Mouse (Mus musculus) neural tube, embryonic 10.5 days (tissue): ENCODE measurements around the gene Rsph3b.

Source experiments
- DNase-seq: peaks from one replicate; pipeline ENCODE4 v3.0.0-alpha.2; 2017; ENCODE audit warnings: low spot score; ENCODE audit errors: extremely low spot score

Gene Rsph3b

DNA sequence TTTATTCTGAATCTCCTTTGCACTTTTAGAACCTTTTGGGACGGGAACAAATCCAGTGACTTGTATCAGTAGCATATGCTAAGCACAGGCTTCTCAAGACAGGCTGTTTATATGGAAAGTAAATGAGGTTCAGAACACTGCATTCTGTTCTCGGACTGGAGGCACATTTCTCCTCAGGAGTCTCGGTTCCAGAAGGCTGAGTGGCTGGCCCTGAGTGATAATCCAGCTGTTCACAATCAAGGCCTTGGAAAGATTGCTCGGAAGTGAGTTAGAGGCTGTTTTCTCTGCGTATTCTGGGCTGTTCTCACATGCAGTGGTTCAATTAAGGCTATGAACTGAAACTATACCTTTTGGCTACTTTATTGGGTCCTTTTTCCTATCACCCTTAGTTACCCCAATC lies 82.9 kb downstream of the Rsph3b start:
- no peak for DNase-seq

- no peak for DNase-seq
Observed at GRCm38 (mm10) chr17:6864869-6865268, 83.6 kb downstream of the Rsph3b start.

DNA sequence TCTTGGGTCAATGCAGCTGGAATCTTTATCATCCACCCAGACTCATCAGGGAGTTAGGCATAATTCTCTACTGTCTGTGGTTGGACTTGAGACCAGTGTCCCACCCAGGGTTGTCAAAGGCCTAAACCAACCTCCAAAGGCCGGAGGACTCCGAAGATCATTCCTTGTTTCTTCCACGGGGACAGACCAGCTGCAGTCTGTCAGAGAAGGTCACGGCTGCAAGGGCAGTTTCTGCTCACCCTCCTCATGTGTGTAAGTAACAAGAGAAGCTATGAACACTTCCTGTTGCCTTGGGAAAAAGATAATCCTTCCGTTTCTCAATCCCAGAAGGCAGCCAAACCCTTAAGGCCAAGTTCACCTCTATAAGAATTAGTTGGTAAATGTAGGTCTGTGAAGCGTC lies 85.0 kb downstream of the Rsph3b start:
- no peak for DNase-seq

- no peak for DNase-seq
Observed at GRCm38 (mm10) chr17:6862040-6862780, 86.3 kb downstream of the Rsph3b start.

DNA sequence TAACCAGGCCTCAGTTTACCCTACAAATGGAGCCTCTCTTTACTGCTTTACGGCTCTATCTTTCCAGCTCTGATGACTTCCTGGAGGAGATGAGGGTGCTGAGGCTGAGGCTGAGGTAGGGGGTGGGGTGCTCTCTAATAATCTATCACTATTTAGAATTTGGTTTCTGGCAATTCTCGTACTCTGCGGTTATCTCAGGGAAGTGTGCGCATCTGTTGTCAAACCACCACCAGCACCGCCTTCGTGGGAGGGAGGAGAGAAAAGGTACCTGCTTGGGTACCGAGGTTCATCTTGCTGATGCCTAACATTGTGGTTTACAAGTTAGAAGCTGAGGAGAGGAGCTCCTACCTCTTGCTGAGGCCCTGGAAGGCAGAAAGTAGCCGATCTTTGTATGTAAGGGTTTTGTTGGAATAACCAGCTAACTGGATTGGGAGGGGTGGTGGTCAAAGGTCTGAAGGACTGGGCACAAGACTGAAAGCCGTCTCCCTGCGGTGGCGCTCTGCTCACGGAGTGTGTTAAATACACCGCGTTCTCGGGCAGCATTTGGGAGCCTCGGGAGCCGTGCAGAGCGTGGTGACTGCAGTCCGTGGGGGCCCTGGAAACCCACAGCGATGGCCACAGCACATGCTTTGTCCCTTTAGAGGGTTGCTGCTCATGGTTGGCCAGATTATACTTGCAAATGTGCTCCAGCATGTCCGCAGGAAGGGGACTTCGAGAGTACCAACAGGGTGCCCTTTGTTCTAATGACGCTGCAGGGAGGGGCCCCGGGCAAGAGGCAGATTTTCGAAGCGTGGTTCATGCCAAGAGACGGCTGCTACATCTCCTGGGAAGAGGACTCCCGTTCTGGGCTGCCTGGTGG lies 87.1 kb downstream of the Rsph3b start:
- peak; percentile 73 for DNase-seq

DNA sequence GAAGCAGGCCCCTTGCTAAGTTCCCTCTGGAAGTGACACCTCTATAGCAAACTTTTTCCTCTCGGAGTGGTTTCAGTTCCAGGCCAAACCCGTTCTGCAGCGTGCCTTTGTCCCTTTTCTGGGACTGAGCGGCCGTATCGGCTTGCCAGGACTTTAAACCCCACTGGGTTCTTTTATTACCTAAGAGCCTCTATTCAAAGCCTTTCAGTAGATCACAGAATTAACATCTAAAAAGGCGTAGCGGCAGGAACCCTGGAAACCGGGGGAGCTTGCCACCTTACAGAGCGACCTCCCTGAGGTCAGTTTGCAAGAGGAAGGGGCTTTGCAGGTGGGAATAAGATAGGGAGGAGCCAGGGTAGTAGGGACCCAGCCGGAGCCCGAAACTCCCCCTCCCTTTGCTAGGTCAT lies 88.0 kb downstream of the Rsph3b start:
- peak; percentile 53 for DNase-seq

- DNase-seq = no peak
Observed at GRCm38 (mm10) chr17:6860067-6860466, 88.4 kb downstream of the Rsph3b start.
